Mouse (Mus musculus) cerebellum, postnatal 25 days (tissue): ENCODE results near the gene Rad51b.
"Not testable (repeated sequence)": the region's sequence is repeated elsewhere in the genome, so short reads cannot be mapped to it uniquely, and the experiment has no call there.

Source experiments
- DNase-seq, 2 experiments: peaks; one replicate each; pipeline ENCODE4 v3.0.0; 2021; ENCODE audit warnings: mixed read lengths in 2 of 2

The Rad51b gene

GRCm38 (mm10) chr12:79297121-79297576 is at the start of gene Rad51b:
Gene Rad51b, plus strand, starts transcription at chr12:79297282.
- DNase-seq = peak; percentile 59 to 70

- DNase-seq = no peak
These were observed 49.0 kb upstream of the Rad51b start for GRCm38 (mm10) chr12:79248110-79248509.

GRCm38 (mm10) chr12:79253294-79254053 is 43.6 kb upstream of the Rad51b start:
- DNase-seq = no peak

GRCm38 (mm10) chr12:79254975-79255374 is 42.1 kb upstream of the Rad51b start:
- DNase-seq = no peak

GRCm38 (mm10) chr12:79260154-79260553 is 36.9 kb upstream of the Rad51b start:
- no peak for DNase-seq

GRCm38 (mm10) chr12:79261035-79261434 is 36.0 kb upstream of the Rad51b start:
- peak in 1 of 2 experiments; percentile 52 for DNase-seq

GRCm38 (mm10) chr12:79272604-79273003 is 24.5 kb upstream of the Rad51b start:
- no peak for DNase-seq

GRCm38 (mm10) chr12:79279513-79280115 is 17.5 kb upstream of the Rad51b start:
- no peak for DNase-seq

GRCm38 (mm10) chr12:79282595-79282994 is 14.5 kb upstream of the Rad51b start:
- no peak for DNase-seq

- no peak for DNase-seq
These were observed 4.2 kb upstream of the Rad51b start for GRCm38 (mm10) chr12:79292874-79293273.

- DNase-seq = peak; percentile 92 to 94
These were observed 811 bp upstream of the Rad51b start, which contains the start of gene Zfyve26 for GRCm38 (mm10) chr12:79296126-79296816. Gene Zfyve26, minus strand, starts transcription at chr12:79296304.

- DNase-seq = no peak
These were observed 978 bp downstream of the Rad51b start for GRCm38 (mm10) chr12:79297884-79298636.

GRCm38 (mm10) chr12:79301802-79302201 is 4.7 kb downstream of the Rad51b start:
- no peak for DNase-seq

GRCm38 (mm10) chr12:79305131-79305530 is 8.0 kb downstream of the Rad51b start:
- DNase-seq = no peak

GRCm38 (mm10) chr12:79306013-79306412 is 8.9 kb downstream of the Rad51b start:
- no peak for DNase-seq

- no peak for DNase-seq
These were observed 16.6 kb downstream of the Rad51b start for GRCm38 (mm10) chr12:79313721-79314120.

- no peak for DNase-seq
These were observed 20.3 kb downstream of the Rad51b start for GRCm38 (mm10) chr12:79317339-79317738.

- DNase-seq = no peak
These were observed 23.8 kb downstream of the Rad51b start for GRCm38 (mm10) chr12:79320895-79321294.

GRCm38 (mm10) chr12:79322539-79322938 is 25.5 kb downstream of the Rad51b start:
- not testable (repeated sequence) for DNase-seq

GRCm38 (mm10) chr12:79326236-79326635 is 29.2 kb downstream of the Rad51b start:
- DNase-seq = no peak

GRCm38 (mm10) chr12:79326745-79327144 is 29.7 kb downstream of the Rad51b start:
- DNase-seq = no peak

GRCm38 (mm10) chr12:79327868-79328267 is 30.8 kb downstream of the Rad51b start:
- DNase-seq = no peak

GRCm38 (mm10) chr12:79330571-79330970 is 33.5 kb downstream of the Rad51b start:
- DNase-seq = no peak
